In genomic region chr13:23372433-23372832, GRCm38 (mm10) we compare ENCODE assay signal across 18 mouse cellular contexts.
"Had no signal": no experiment of that assay in that cellular context is flagged by ENCODE, and none has a peak within 500 bp of the region (broad histone marks: within the 10 kb centered on the region; RNA-seq: fewer than 3 reads in every experiment).

No protein-coding gene starts in this region.

- DNase-seq: gastrocnemius, postnatal 25 days; kidney, adult 11 months; kidney, adult 2 months; kidney, adult 9 months; kidney, postnatal 14 days; kidney, postnatal 36 days; layer of hippocampus, adult 9-11 months; layer of hippocampus, postnatal 36 days; left cerebral cortex, postnatal 4 days had no signal

- H3K4me3 ChIP-seq: hindbrain, embryonic 13.5 days; hindbrain, embryonic 15.5 days; kidney, embryonic 15.5 days; limb, embryonic 13.5 days; limb, embryonic 15.5 days; liver, embryonic 12.5 days had no signal

- H3K27me3 ChIP-seq: hindbrain, embryonic 13.5 days; hindbrain, embryonic 15.5 days; kidney, embryonic 15.5 days; limb, embryonic 13.5 days; limb, embryonic 15.5 days; liver, embryonic 12.5 days had no signal

- H3K36me3 ChIP-seq: hindbrain, embryonic 13.5 days; hindbrain, embryonic 15.5 days; limb, embryonic 13.5 days; limb, embryonic 15.5 days had no signal

- H3K4me2 ChIP-seq: heart, embryonic 11.5 days; hindbrain, embryonic 13.5 days; hindbrain, embryonic 15.5 days; kidney, embryonic 15.5 days; limb, embryonic 13.5 days; limb, embryonic 15.5 days; liver, embryonic 12.5 days had no signal

- ATAC-seq: hindbrain, postnatal 0 days; intestine, embryonic 16.5 days; liver, embryonic 12.5 days had no signal
